Mouse (Mus musculus) brain, embryonic 14.5 days (tissue): ENCODE results near the gene Adgrl3.

Experiments
- CTCF ChIP-seq: fragments of 200-500 bp; IDR thresholded peaks from 2 replicates; pipeline ENCODE4 v1.5.1; 2012; ENCODE audit warnings: inconsistent platforms, mild to moderate bottlenecking, moderate library complexity, borderline replicate concordance; ENCODE audit not compliant: insufficient read depth, insufficient read length; ENCODE audit errors: extremely low read depth
- POLR2A ChIP-seq: fragments of 200-500 bp; IDR thresholded peaks from 2 replicates; pipeline ENCODE4 v1.6.1; 2012; ENCODE audit warnings: mild to moderate bottlenecking, inconsistent platforms, borderline replicate concordance; ENCODE audit not compliant: poor library complexity, insufficient read depth, insufficient read length, severe bottlenecking; ENCODE audit errors: extremely low read depth

- TF ChIP-seq CTCF (no peak), POLR2A (no peak)
Observed at GRCm38 (mm10) chr5:81501076-81501475, 481.1 kb downstream of the Adgrl3 start.
